Mouse (Mus musculus): ENCODE data around the gene Tmem251.

Tmem251 gene

DNA sequence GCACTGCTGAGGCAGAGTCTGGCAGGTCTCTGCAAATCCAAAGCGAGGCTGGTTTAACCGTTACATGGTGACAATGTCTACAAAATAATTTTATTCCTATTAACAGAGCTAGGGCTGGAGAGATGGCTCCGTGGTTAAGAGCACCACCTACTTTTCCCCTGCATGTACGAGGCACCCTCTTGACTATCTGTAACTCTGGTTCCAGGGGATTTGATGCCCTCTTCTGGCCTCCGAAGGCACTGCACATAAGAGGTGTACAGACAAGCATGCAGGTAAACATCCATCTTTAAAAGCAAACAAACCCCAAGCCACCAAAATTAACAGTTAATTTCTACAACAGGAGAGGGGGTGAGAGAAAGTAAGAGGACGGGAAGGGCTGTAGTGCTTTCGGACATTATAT, 12.7 kb downstream of the Tmem251 start:
- DNase-seq (ENCODE audit: extremely low spot score, low spot score): no peak

DNA sequence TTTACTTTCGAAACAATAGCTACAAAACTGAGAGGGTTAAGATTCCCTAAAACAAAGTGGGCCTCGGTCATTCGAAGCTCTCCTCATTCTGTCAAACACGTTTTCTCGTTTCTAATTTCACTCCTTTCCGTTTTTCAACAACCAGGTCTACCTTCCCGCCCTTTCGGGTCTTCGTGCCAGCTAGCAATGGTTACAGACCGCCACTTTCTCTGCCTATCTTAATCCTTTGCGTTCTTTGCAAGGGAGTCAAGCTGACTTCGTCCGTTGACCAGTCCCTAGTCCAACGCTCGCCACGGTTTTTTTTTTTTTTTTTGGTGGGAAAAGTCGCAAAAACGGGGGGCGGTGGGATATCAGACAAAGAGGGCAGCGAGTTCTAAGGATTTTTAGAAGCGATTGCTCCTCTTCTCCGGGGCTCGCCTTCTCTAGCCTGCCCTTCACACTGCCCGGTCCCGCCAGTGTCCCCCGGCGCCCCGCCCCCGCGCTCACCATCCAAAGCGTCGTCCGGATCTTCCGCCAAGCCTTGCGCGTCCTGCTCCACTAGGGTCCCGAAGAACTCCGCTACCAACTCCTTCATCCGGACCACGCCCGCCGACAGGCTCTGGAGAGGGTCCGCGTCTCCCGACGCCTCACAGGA, 13.6 kb downstream of the Tmem251 start:
- DNase-seq (ENCODE audit: extremely low spot score, low spot score): no peak

DNA sequence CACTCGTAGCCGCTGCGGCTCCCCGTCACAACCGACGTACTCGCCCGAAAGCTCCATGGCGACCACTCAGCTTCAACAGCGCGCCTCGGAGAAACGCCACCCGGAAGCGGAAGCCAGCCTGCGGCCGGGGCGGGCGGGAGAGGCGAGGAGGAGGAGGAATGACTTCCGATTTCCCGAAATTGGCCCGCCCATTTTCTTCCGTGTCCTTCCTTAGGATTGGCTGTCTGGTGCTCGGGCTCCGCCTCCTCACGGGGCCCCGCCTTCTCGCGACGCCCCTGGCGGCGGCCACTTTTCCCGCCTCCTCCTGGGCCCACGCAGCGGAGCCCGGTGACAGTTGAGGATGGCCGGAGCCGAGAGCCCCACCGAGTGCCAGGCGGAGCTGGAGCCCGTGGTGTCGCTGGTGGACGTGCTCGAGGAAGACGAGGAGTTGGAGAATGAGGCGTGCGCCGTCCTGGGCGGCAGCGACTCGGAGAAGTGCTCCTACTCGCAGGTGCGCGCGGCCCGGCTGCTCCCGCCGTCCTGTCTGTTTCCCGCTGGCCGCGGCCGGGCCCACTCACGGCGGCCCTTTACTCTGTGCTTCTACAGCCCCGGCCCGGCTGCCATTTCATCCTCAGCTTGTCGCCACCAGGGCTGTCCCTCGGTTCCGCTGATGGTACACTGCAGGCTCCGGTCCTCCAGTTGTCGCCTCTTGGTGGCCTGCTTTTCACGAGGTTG, 14.3 kb downstream of the Tmem251 start, which contains the start of the genes Gm28051, Gon7 and Ubr7:
Gene Gm28051, minus strand, starts transcription at position 77 of the 714 bp plus-strand sequence.
Gene Gon7, minus strand, starts transcription at position 115 of the 714 bp plus-strand sequence.
Gene Ubr7, plus strand, starts transcription at position 279 of the 714 bp plus-strand sequence.
- peak; percentile 98 for DNase-seq (ENCODE audit: extremely low spot score, low spot score)

DNA sequence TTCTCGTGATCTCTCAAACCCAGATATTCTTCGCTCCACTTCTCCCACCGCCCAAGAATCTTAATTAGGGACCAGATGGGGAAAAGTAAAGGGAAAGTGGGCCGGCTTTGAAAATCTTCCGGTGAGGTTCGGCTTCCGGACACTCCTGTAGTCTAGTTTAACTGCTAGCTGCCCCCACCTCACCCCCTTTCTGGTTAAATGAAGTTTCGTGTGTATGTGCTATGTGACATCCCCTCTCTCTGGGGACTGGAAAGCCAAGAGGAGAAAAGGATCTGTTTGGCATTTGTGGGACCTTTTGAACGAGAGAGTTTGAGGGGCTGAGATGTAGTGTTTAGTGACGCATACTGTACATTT, 14.8 kb downstream of the Tmem251 start, which contains the start of gene Gm20604:
Gene Gm20604, minus strand, starts transcription at position 270 of the 354 bp plus-strand sequence.
- no peak for DNase-seq (ENCODE audit: extremely low spot score, low spot score)

DNA sequence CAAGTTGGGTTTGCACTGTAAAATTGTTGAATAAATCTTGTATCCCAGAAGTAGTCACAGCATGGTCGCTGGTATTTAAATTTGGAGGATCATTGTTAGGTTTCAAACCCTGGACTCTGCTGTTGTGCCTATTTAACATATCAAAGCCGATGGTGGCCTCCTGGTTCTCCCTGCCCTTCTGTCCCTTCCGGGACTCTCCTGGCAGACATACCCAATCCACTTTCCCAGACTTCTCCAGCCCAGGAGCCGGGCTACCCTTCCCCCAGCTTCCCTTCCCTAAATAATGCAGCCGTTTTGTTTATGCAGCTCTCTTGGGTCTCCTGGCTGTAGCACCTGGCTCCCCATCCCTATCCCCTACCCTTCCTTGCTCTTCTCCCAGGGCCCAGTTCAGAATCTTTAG, 15.4 kb downstream of the Tmem251 start:
- DNase-seq (ENCODE audit: extremely low spot score, low spot score): no peak

DNA sequence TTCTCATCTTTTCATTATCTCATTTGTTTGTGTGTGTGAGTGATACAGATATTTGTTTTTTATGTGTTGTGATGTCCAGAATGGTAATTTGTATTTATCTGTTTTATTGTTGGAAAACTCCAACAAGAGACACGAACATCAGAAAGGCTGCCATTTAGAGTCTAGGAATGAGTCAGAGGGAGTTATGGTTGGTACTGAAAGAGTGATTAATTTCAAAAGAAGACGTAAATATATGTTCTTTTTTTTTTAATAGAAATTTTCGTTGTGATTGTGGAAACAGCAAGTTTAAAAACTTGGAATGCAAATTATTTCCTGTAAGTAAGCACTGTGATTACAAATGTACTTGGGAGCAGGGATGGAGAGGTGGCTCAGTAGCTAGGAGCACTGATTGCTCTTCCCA, 18.1 kb downstream of the Tmem251 start:
- DNase-seq (ENCODE audit: extremely low spot score, low spot score): no peak

DNA sequence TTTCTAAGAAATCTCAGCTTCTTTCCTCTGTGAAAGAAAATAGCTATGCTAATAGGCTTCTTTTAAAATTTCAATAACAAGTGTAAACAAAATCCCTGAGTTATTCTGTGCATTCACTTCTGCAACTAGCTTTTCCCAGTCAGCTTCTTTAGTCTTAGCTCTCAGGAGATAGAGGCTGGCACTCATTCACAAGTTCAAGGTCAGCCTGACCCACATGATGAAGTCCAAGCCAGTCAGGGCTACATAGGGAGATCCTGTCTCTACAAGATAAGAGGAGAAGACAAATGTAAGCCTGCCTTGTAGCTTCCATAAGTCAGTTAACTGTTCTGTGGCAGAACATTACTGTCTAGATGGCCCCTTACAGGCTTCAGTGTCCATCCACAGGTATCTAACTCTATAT, 20.1 kb downstream of the Tmem251 start:
- no peak for DNase-seq (ENCODE audit: extremely low spot score, low spot score)

DNA sequence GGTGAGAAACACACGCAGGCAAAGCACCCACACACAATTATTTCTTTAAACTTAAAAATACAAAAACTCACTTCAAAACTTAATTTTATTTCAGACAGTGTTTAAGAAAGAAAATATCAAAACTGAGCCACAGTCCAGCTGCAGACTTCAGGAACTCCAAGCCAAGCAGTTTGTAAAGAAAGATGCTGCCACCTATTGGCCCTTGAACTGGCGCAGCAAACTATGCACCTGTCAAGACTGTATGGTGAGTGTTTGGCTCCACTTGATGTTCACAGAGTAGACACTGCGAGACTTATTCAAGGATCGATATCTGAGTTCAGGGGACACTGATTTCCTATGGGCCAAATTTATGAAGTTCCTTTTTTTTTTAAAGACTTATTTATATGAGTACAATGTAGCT, 25.4 kb downstream of the Tmem251 start:
- DNase-seq (ENCODE audit: extremely low spot score, low spot score): no peak

DNA sequence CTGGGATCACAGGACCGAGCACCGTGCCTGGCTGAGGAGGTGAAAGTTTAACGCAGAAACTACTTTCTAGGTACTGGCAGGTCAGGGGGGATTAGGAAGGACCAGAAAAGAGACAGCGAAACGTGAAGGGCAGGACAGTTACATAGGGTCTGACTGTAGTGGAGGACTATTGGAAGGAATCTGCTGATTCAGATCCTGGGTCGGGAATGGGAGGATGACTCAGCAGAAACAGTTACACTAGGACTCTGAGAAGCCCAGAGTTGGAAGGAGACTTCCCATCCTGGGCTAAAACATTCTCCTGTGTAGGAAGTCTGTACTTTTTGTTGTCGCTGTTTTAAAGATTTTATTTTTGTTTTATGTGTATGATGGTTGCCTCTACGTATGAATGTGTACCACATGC, 28.0 kb downstream of the Tmem251 start:
- no peak for DNase-seq (ENCODE audit: extremely low spot score, low spot score)

DNA sequence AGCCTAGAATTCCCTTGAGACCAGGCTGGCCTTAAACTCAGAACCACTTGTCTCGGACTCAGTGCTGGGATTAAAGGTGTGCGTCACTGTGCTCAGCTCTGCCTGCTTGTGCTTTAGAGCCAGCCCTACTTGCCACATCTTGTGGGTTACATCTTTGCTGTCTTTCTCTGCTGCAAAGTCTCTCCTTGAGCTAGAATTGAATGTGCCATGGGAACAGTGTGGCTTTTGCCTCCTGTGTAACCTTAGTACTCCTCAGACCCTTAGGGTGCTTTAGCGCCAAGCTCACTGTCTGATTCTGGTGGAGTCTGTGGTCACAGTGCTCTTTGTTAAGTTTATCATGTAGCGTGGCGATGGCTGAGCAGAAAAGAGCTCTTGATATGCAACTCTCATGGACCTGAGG, 29.1 kb downstream of the Tmem251 start:
- DNase-seq (ENCODE audit: extremely low spot score, low spot score): no peak

DNA sequence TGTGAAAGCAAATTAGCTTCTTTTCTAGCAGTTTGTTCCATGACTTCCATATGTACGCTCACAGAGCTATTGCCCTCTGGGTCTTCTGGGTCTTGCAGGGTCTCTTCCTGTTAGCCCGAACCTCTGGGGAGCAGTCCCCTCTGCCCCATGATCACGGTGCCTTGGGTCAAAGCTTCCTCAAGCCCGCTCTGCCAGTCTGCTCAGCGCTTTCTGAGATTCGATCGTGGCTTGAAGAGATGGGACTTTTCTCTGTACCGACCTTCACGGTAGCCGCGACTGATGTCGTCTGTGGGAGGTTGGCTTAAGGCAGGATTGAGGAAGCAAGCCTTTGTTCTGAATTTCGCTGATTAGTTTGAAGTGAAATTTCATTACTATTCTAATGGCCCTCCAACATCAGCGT, 32.5 kb downstream of the Tmem251 start:
- no peak for DNase-seq (ENCODE audit: extremely low spot score, low spot score)

DNA sequence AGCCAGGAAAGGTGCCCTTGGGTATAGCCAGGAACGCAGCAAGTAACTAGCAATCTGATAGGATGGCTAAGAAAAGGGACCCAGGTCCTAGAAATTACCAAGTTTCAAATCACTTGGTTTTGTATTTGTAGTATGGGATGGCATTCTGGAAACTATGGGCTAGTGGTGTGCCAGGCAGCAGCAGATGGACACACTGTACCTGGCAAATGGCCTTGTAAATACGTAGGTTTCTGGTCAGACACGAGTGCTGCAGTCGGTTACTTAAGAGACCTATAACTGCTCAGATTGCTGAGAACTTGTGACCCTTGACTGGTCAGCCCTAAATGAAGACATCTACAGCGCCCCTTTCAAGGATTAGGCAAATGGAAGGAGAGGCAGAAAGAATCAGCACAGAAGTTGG, 34.6 kb downstream of the Tmem251 start:
- DNase-seq (ENCODE audit: extremely low spot score, low spot score): no peak

DNA sequence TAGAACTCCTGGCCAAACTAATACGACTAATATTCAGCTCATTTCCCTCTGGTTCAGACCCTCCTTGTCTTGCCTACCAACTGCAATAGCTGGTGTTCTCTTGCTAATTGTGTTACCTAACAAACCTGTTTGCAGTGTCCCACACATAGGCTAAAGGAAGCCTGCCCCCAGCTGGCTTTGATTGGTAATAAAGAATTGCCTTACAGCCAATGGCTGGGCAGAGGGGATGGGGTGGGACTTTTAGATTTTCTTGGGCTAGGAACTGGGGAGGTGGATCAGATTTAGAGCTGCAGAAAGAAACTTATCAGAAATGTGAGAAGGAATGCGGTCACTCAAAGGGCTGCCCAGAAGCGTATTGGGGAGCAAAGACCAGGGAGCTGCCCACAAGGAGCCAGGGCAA, 35.9 kb downstream of the Tmem251 start:
- DNase-seq (ENCODE audit: extremely low spot score, low spot score): no peak

DNA sequence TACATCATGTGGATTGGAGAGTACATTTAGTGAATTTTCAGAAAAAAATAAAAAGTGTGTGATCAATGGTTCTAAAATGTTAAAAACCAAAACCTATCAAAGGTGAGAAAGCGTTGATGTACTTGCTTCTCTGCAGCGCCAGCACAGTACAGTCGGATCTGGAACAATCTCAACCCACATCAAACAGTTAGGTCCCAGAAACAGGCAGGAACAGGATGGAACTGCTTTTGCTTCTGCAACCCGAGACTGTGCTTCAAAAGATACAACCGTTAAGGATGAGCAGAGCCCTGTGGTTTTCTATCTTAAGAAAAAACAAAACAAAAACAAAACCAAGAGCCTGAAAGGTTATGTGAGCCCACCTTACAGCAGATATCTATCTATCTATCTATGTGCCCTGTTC, 39.3 kb downstream of the Tmem251 start:
- no peak for DNase-seq (ENCODE audit: extremely low spot score, low spot score)

DNA sequence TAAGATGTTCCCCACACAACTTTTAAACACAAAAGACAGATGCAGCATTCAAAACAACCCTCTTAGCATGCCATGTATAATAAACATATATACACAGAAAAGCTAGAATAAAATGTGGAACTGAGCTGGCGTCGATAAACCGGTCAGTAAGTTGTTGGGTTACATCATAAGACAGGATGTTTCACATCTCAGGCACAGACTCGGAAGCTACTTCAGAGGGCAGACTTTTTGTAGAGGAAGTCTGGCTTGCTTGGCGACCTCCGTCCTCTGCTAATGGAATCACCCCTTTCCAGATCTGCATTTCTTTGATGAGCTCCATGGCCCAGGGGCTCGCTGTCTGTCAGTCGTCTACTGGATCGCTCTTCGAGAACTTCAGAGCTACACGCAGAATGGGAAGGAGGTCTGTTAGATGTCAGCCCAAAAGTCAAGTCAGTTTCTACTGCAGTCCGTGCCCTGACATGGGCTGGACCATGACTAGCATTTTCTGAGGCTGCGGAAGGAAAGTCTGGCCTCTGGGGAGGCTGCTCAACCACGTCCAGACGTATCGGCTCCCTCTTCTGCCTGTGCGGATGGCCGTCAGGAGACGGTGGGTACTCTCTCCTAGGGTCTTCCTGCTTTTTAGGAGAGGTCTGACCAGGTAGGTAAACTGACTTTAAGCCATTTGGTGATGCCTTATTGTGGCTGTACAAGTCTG, 41.5 kb downstream of the Tmem251 start:
- no peak for DNase-seq (ENCODE audit: extremely low spot score, low spot score)

DNA sequence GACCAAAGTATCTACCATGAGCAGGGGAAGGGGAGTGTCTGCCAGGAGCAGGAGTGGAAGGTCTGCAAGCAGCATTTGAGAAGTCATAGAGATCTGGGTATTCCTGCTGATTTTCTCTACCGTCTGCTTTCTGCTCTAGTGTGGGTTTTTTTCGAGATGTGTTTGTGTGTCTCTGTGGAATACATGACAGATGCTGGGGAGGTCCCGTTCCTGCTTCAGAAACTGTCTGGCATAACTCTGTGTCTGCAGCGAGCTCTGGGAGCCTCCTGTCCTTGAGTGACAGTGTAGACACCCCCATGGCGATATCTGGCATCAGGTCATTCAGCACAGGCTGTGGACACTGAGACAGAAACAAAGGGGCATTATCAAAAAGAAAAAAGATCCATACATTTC, 42.0 kb downstream of the Tmem251 start:
- no peak for DNase-seq (ENCODE audit: extremely low spot score, low spot score)

DNA sequence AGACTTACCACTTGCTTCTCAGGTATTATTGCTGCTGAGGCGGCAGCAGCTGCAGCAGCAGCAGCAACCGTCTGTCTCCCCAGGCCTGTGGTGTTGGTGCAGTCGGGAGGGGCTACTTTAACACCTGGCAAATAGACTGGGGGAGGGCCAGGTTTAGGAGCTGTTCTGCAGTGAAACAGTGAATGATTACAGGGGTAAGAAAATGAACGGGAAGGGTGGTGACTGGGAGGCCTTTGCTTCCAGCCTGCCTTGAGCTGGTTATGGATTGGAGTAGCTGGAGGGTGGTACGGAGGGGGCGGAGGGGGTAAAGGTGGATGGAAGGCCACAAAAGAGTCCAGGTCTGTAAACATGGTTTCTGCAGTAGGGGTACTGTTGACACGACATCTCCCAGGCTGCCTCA, 44.4 kb downstream of the Tmem251 start:
- DNase-seq (ENCODE audit: extremely low spot score, low spot score): no peak
